Mouse (Mus musculus) midbrain, embryonic 14.5 days (tissue): ENCODE measurements around the gene Kdm5b. TPM values are rescaled to one million over a fixed set of nuclear protein-coding genes. Genes with fewer than 3 reads are reported as not detected.
A peak's percentile ranks its signal among the peaks of the same experiment; 100 is the strongest.

ENCODE experiments used
- ATAC-seq: fragments of 200-750 bp; cut with Nextera tagmentation; 2 replicates; pipeline ENCODE4 v1.8.0; 2017; ENCODE audit warnings: moderate number of reproducible peaks, moderate library complexity; ENCODE audit not compliant: low FRiP score, low TSS enrichment
- DNase-seq: peaks from one replicate; pipeline ENCODE4 v3.0.0-alpha.2; 2015
- H3K27ac ChIP-seq: fragments of 300-500 bp; sonication (generic); replicated peaks from 2 replicates; pipeline ENCODE4 v1.5.1; 2014; ENCODE audit warnings: mild to moderate bottlenecking, low read depth, low read length, moderate library complexity
- H3K27me3 ChIP-seq: fragments of 300-500 bp; sonication (generic); 2 replicates; pipeline ENCODE4 v1.6.1; 2014; ENCODE audit warnings: low read length, control low read depth, mixed read lengths; ENCODE audit not compliant: control insufficient read depth, insufficient read depth
- H3K36me3 ChIP-seq: fragments of 300-500 bp; sonication (generic); 2 replicates; pipeline ENCODE4 v1.6.1; 2014; ENCODE audit warnings: low read length, control low read depth; ENCODE audit not compliant: control insufficient read depth, insufficient read depth
- H3K4me1 ChIP-seq: fragments of 300-500 bp; sonication (generic); 2 replicates; pipeline ENCODE4 v1.6.1; 2014; ENCODE audit warnings: mild to moderate bottlenecking, antibody characterized with exemption, low read length, control low read depth; ENCODE audit not compliant: control insufficient read depth, insufficient read depth
- H3K4me2 ChIP-seq: fragments of 300-500 bp; sonication (generic); 2 replicates; pipeline ENCODE4 v1.6.1; 2014; ENCODE audit warnings: mild to moderate bottlenecking, low read length, moderate library complexity
- H3K4me3 ChIP-seq: fragments of 300-500 bp; sonication (generic); replicated peaks from 2 replicates; pipeline ENCODE4 v1.5.1; 2014; ENCODE audit warnings: low read depth, low read length
- H3K9ac ChIP-seq: fragments of 300-500 bp; sonication (generic); replicated peaks from 2 replicates; pipeline ENCODE4 v1.6.1; 2014; ENCODE audit warnings: mild to moderate bottlenecking, low read length, moderate library complexity
- H3K9me3 ChIP-seq: fragments of 300-500 bp; sonication (generic); 2 replicates; pipeline ENCODE4 v1.6.1; 2016; ENCODE audit warnings: low read length, control low read depth, mixed read lengths; ENCODE audit not compliant: control insufficient read depth
- WGBS: fragments of 180-500 bp; shearing (Covaris S2); extraction: QIAGEN DNeasy Blood & Tissue Kit; methylation state at CpG from one replicate; pipeline ENCODE4 v1.1.7; 2014; 5-methylcytosine and 5-hydroxymethylcytosine counted together
- polyA plus RNA-seq: library from polyadenylated mRNA; unstranded; fragments of >200 nt; fragmentation: Nextera tagmentation; extraction: Ambion mirVana; gene quantifications from 2 replicates; pipeline ENCODE4 v1.2.1, GENCODE M21; 2014

Kdm5b gene
- polyA plus RNA-seq, 1 experiment from 2014 or later = 111 TPM

- Histone ChIP-seq H3K4me1 (no peaks in the 10 kb centered on the region), H3K36me3 (peaks cover 85% of the 10 kb centered on the region), H3K9me3 (no peaks in the 10 kb centered on the region), H3K4me3 (no peak overlapping the region), H3K27ac (no peak overlapping the region), H3K9ac (no peak overlapping the region), H3K27me3 (no peaks in the 10 kb centered on the region), H3K4me2 (no peak overlapping the region)
- no peak for ATAC-seq
- no peak for DNase-seq
- WGBS = 95% methylated on average over 2 of the region's 2 CpGs
Observed at GRCm38 (mm10) chr1:134614988-134615387, 55.0 kb downstream of the Kdm5b start.

- WGBS = 90% methylated on average over 9 of the region's 9 CpGs
Observed at GRCm38 (mm10) chr1:134617656-134618055, 57.7 kb downstream of the Kdm5b start.

GRCm38 (mm10) chr1:134625325-134625724, 65.4 kb downstream of the Kdm5b start:
- ATAC-seq (no peak), DNase-seq (no peak)
- Histone ChIP-seq H3K4me1 (no peaks in the 10 kb centered on the region), H3K9me3 (no peaks in the 10 kb centered on the region), H3K36me3 (peaks cover 98% of the 10 kb centered on the region), H3K27ac (no peak overlapping the region), H3K27me3 (no peaks in the 10 kb centered on the region), H3K9ac (no peak overlapping the region), H3K4me2 (no peak overlapping the region), H3K4me3 (no peak overlapping the region)
- 94% methylated on average over 4 of the region's 4 CpGs for WGBS

More at GRCm38 (mm10) chr1:134617656-134618055, 57.7 kb downstream of the Kdm5b start:
- H3K4me2 ChIP-seq = no peak overlapping the region
- H3K27me3 ChIP-seq = no peaks in the 10 kb centered on the region
- H3K9me3 ChIP-seq = no peaks in the 10 kb centered on the region
- H3K9ac ChIP-seq = no peak overlapping the region
- H3K27ac ChIP-seq = no peak overlapping the region
- H3K4me1 ChIP-seq = no peaks in the 10 kb centered on the region
- H3K4me3 ChIP-seq = no peak overlapping the region
- DNase-seq = no peak
- H3K36me3 ChIP-seq = peaks cover 95% of the 10 kb centered on the region
- ATAC-seq = no peak

GRCm38 (mm10) chr1:134629455-134629854, 69.5 kb downstream of the Kdm5b start:
- no peak overlapping the region for H3K4me3 ChIP-seq
- no peak overlapping the region for H3K9ac ChIP-seq
- no peak overlapping the region for H3K4me2 ChIP-seq
- H3K36me3 ChIP-seq = peaks cover 98% of the 10 kb centered on the region
- H3K27me3 ChIP-seq = no peaks in the 10 kb centered on the region
- no peak for ATAC-seq
- no peak for DNase-seq
- H3K9me3 ChIP-seq = no peaks in the 10 kb centered on the region
- H3K4me1 ChIP-seq = no peaks in the 10 kb centered on the region
- no peak overlapping the region for H3K27ac ChIP-seq
- 96% methylated on average over 10 of the region's 10 CpGs for WGBS

- H3K27me3 ChIP-seq = no peaks in the 10 kb centered on the region
- no peaks in the 10 kb centered on the region for H3K9me3 ChIP-seq
- no peak overlapping the region for H3K27ac ChIP-seq
- WGBS = 76% methylated on average over 7 of the region's 7 CpGs
- H3K4me2 ChIP-seq = no peak overlapping the region
- ATAC-seq = no peak
- no peak overlapping the region for H3K9ac ChIP-seq
- no peak overlapping the region for H3K4me3 ChIP-seq
- no peak for DNase-seq
- no peaks in the 10 kb centered on the region for H3K4me1 ChIP-seq
- H3K36me3 ChIP-seq = peaks cover 60% of the 10 kb centered on the region
Observed at GRCm38 (mm10) chr1:134634296-134634695, 74.3 kb downstream of the Kdm5b start.

GRCm38 (mm10) chr1:134636245-134636644, 76.3 kb downstream of the Kdm5b start:
- H3K4me3 ChIP-seq = no peak overlapping the region
- no peaks in the 10 kb centered on the region for H3K27me3 ChIP-seq
- no peaks in the 10 kb centered on the region for H3K9me3 ChIP-seq
- H3K27ac ChIP-seq = no peak overlapping the region
- H3K4me2 ChIP-seq = no peak overlapping the region
- ATAC-seq = no peak
- H3K4me1 ChIP-seq = no peaks in the 10 kb centered on the region
- DNase-seq = no peak
- H3K36me3 ChIP-seq = peaks cover 40% of the 10 kb centered on the region
- 71% methylated on average over 3 of the region's 3 CpGs for WGBS
- H3K9ac ChIP-seq = no peak overlapping the region; the same call in 1 of the 2 replicates

- Histone ChIP-seq H3K36me3 (peaks cover 36% of the 10 kb centered on the region), H3K27me3 (no peaks in the 10 kb centered on the region), H3K4me1 (no peaks in the 10 kb centered on the region), H3K4me2 (no peak overlapping the region), H3K4me3 (no peak overlapping the region), H3K27ac (no peak overlapping the region), H3K9me3 (no peaks in the 10 kb centered on the region), H3K9ac (no peak overlapping the region)
- 9% methylated on average over 3 of the region's 3 CpGs for WGBS
- DNase-seq (peak; percentile 73), ATAC-seq (no peak)
Observed at GRCm38 (mm10) chr1:134636684-134637083, 76.7 kb downstream of the Kdm5b start.

- peaks cover 23% of the 10 kb centered on the region for H3K36me3 ChIP-seq
- H3K27me3 ChIP-seq = no peaks in the 10 kb centered on the region
- 40% methylated on average over 3 of the region's 3 CpGs for WGBS
- no peak for DNase-seq
- H3K9me3 ChIP-seq = no peaks in the 10 kb centered on the region
- H3K9ac ChIP-seq = no peak overlapping the region
- no peak overlapping the region for H3K4me3 ChIP-seq
- no peak overlapping the region for H3K27ac ChIP-seq
- no peaks in the 10 kb centered on the region for H3K4me1 ChIP-seq
- no peak overlapping the region for H3K4me2 ChIP-seq
- no peak; the same call in 1 of the 2 replicates for ATAC-seq
Observed at GRCm38 (mm10) chr1:134638041-134638440, 78.1 kb downstream of the Kdm5b start.

- H3K27me3 ChIP-seq = no peaks in the 10 kb centered on the region; the same call in 1 of the 2 replicates
- WGBS = 33% methylated on average over 7 of the region's 7 CpGs
- peaks cover 18% of the 10 kb centered on the region for H3K36me3 ChIP-seq
- H3K4me1 ChIP-seq = no peaks in the 10 kb centered on the region
- H3K4me3 ChIP-seq = no peak overlapping the region
- H3K27ac ChIP-seq = no peak overlapping the region
- DNase-seq = peak; percentile 77
- H3K9me3 ChIP-seq = no peaks in the 10 kb centered on the region
- H3K9ac ChIP-seq = no peak overlapping the region
- H3K4me2 ChIP-seq = no peak overlapping the region
- ATAC-seq = no peak
Observed at GRCm38 (mm10) chr1:134638522-134638921, 78.6 kb downstream of the Kdm5b start.
